Mouse (Mus musculus): ENCODE results near the gene Auts2. TPM values are rescaled to one million over a fixed set of nuclear protein-coding genes. Genes with fewer than 3 reads are reported as not detected.

The Auts2 gene
- total RNA-seq, 4 experiments from 2014 or later = 126 to 150 (median 139) TPM

GRCm38 (mm10) chr5:131395756-131396155, 1147.4 kb downstream of the Auts2 start:
- DNase-seq (ENCODE audit: low spot score in 2 of 2) = no peak

All from layer of hippocampus, adult 8-10 months (tissue).